Mouse (Mus musculus): Measurements from ENCODE around the gene Tbx2.

Gene Tbx2

GRCm38 (mm10) chr11:85840031-85840802 lies 7.9 kb downstream of the Tbx2 start:
- no peak for DNase-seq (ENCODE audit: low spot score)

GRCm38 (mm10) chr11:85840803-85841145 lies 8.4 kb downstream of the Tbx2 start:
- no peak for DNase-seq (ENCODE audit: low spot score)

GRCm38 (mm10) chr11:85841211-85841681 lies 8.9 kb downstream of the Tbx2 start:
- no peak for DNase-seq (ENCODE audit: low spot score)

- peak; percentile 60 for DNase-seq (ENCODE audit: low spot score)
Measured at GRCm38 (mm10) chr11:85841980-85842379, 9.6 kb downstream of the Tbx2 start.

GRCm38 (mm10) chr11:85842596-85843346 lies 10.4 kb downstream of the Tbx2 start:
- DNase-seq (ENCODE audit: low spot score) = no peak

- DNase-seq (ENCODE audit: low spot score) = peak; percentile 82
Measured at GRCm38 (mm10) chr11:85843347-85843692, 11.0 kb downstream of the Tbx2 start.

- DNase-seq (ENCODE audit: low spot score) = peak; percentile 91
Measured at GRCm38 (mm10) chr11:85844144-85844965, 12.0 kb downstream of the Tbx2 start.

GRCm38 (mm10) chr11:85844971-85845370 lies 12.6 kb downstream of the Tbx2 start:
- DNase-seq (ENCODE audit: low spot score) = no peak

- DNase-seq (ENCODE audit: low spot score) = peak; percentile 76
Measured at GRCm38 (mm10) chr11:85845921-85846320, 13.6 kb downstream of the Tbx2 start.

- peak; percentile 83 for DNase-seq (ENCODE audit: low spot score)
Measured at GRCm38 (mm10) chr11:85846509-85846908, 14.2 kb downstream of the Tbx2 start.

GRCm38 (mm10) chr11:85849037-85849436 lies 16.7 kb downstream of the Tbx2 start:
- peak; percentile 87 for DNase-seq (ENCODE audit: low spot score)

- DNase-seq (ENCODE audit: low spot score) = no peak
Measured at GRCm38 (mm10) chr11:85850233-85850632, 17.9 kb downstream of the Tbx2 start, which contains the start of gene Gm11444. TSS of gene Gm11444 (minus strand) at chr11:85850333.

GRCm38 (mm10) chr11:85850758-85851157 lies 18.4 kb downstream of the Tbx2 start:
- DNase-seq (ENCODE audit: low spot score) = no peak

- no peak for DNase-seq (ENCODE audit: low spot score)
Measured at GRCm38 (mm10) chr11:85857997-85858698, 25.8 kb downstream of the Tbx2 start.

- DNase-seq (ENCODE audit: low spot score) = no peak
Measured at GRCm38 (mm10) chr11:85864363-85864762, 32.0 kb downstream of the Tbx2 start.

GRCm38 (mm10) chr11:85876059-85876788 lies 43.9 kb downstream of the Tbx2 start:
- DNase-seq (ENCODE audit: low spot score) = no peak

GRCm38 (mm10) chr11:85884498-85884897 lies 52.1 kb downstream of the Tbx2 start:
- DNase-seq (ENCODE audit: low spot score) = no peak

GRCm38 (mm10) chr11:85885665-85886428 lies 53.5 kb downstream of the Tbx2 start, which contains the start of gene Tbx4:
TSS of gene Tbx4 (plus strand) at chr11:85886422.
- peak; percentile 28 for DNase-seq (ENCODE audit: low spot score)

- DNase-seq (ENCODE audit: low spot score) = no peak
Measured at GRCm38 (mm10) chr11:85886429-85886785, 54.1 kb downstream of the Tbx2 start.

- DNase-seq (ENCODE audit: low spot score) = no peak
Measured at GRCm38 (mm10) chr11:85887273-85887672, 54.9 kb downstream of the Tbx2 start.

Data from lung, postnatal 25 days (tissue).